In the genomic region with DNA sequence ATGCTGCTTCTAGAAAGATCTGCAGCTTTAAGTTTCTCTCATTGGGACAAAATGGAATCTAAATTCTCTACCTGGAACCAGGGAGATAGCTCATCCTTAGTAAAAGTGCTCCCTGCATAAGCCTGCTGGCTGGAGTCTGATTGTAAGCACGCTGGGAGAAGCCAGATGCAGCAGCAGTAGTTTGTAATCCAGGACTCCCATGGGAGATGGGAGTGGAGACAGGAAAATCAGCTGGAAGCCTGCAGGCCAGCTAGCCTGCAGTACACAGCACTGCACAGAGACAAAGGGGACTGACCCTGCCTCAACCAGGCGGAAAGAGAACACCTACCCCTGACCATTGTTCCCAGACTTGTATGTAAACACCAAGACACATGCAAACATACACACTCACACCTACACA, we compare ENCODE assay signal across 15 mouse cellular contexts.
DNase-seq lines count a peak whose midpoint lies in the region; ATAC-seq lines count a peak whose summit lies in the region.
"Had no signal": no experiment of that assay in that cellular context is flagged by ENCODE, and none has a peak within 500 bp of the region (broad histone marks: within the 10 kb centered on the region; RNA-seq: fewer than 3 reads in every experiment).

No protein-coding gene starts in this region.

- 61% methylated on average over 2 of the region's 2 CpGs for WGBS in heart, embryonic 12.5 days

- no peaks in the 10 kb centered on the region for H3K9me3 ChIP-seq in heart, embryonic 12.5 days (replicated peaks)
- H3K9me3 ChIP-seq: embryonic facial prominence, embryonic 12.5 days; hindbrain, embryonic 15.5 days; midbrain, embryonic 10.5 days had no signal

- H3K4me3 ChIP-seq in heart, embryonic 12.5 days, result no peak overlapping the region
- H3K4me3 ChIP-seq: embryonic facial prominence, embryonic 12.5 days; hindbrain, embryonic 15.5 days; midbrain, embryonic 10.5 days had no signal

- no peak overlapping the region for H3K27ac ChIP-seq in heart, embryonic 12.5 days (ENCODE audit: poor library complexity, severe bottlenecking)
- H3K27ac ChIP-seq: embryonic facial prominence, embryonic 12.5 days; hindbrain, embryonic 15.5 days; midbrain, embryonic 10.5 days had no signal

- peaks cover 12% of the 10 kb centered on the region; the same call in 1 of the 2 replicates for H3K27me3 ChIP-seq in heart, embryonic 12.5 days (replicated peaks)
- H3K27me3 ChIP-seq: embryonic facial prominence, embryonic 12.5 days had no signal

- no peak overlapping the region for H3K4me2 ChIP-seq in heart, embryonic 12.5 days
- H3K4me2 ChIP-seq: embryonic facial prominence, embryonic 12.5 days; hindbrain, embryonic 15.5 days had no signal

- no peak for ATAC-seq in heart, embryonic 12.5 days (ENCODE audit: insufficient number of reproducible peaks, low FRiP score)
- ATAC-seq: CD4-positive, CD25-positive, alpha-beta regulatory T cell, adult 4 months; intestine, postnatal 0 days had no signal

- intact Hi-C loops in heart, postnatal 14 days (cut with DNase I), result loop anchor here (5.0 to 10.0 kb wide), 3 partner anchors 213 to 596 kb away; partner anchors contain the start of gene Rybp

- no peaks in the 10 kb centered on the region for H3K36me3 ChIP-seq in heart, embryonic 12.5 days
- H3K36me3 ChIP-seq: embryonic facial prominence, embryonic 12.5 days; hindbrain, embryonic 15.5 days; midbrain, embryonic 10.5 days had no signal

- H3K4me1 ChIP-seq in heart, embryonic 12.5 days (replicated peaks), result peaks cover 15% of the 10 kb centered on the region; the same call in 1 of the 2 replicates

- DNase-seq in heart, adult 11 months, result peak; percentile 95
- DNase-seq in 3T3-L1 (ENCODE audit: low read depth, low spot score), result peak; percentile 60
- DNase-seq in NIH3T3 (ENCODE audit: low read depth), result peak; percentile 61
- peak; percentile 46 to 54 for DNase-seq in heart, postnatal 14 days
- DNase-seq in left cerebral cortex, adult 18-20 months (ENCODE audit: low spot score in 2 of 2), result no peak
- no peak for DNase-seq in layer of hippocampus, adult 9-10 months (ENCODE audit: low spot score)
- DNase-seq: adrenal gland, postnatal 36 days; cerebellum, adult 9-11 months; thymus, adult 18-20 months had no signal

- no peak overlapping the region for H3K9ac ChIP-seq in heart, embryonic 12.5 days
- H3K9ac ChIP-seq: embryonic facial prominence, embryonic 12.5 days; hindbrain, embryonic 15.5 days had no signal

Comparison
In these comparisons a context has a peak if more than half of its experiments do, and no peak if none do; other contexts are left out.
1. DNase-seq: peak in heart, adult 11 months (single experiment), 3T3-L1 (single experiment), NIH3T3 (single experiment) and heart, postnatal 14 days (2 of 2); none in left cerebral cortex, adult 18-20 months (0 of 2) and layer of hippocampus, adult 9-10 months (single experiment).